Mouse (Mus musculus) testis, adult 2 months (tissue): ENCODE measurements around the gene Cd68. TPM values are rescaled to one million over a fixed set of nuclear protein-coding genes. Genes with fewer than 3 reads are reported as not detected.

Experiments used
- H3K27ac ChIP-seq: fragments of 200-500 bp; 2 replicates; pipeline ENCODE4 v1.5.1; 2012; ENCODE audit warnings: low read depth, low read length; ENCODE audit not compliant: control insufficient read depth, insufficient read depth
- H3K27me3 ChIP-seq: fragments of 200-500 bp; 2 replicates; pipeline ENCODE4 v1.6.1; 2012; ENCODE audit warnings: mild to moderate bottlenecking, low read length, moderate library complexity; ENCODE audit not compliant: control insufficient read depth, insufficient read depth
- H3K36me3 ChIP-seq: fragments of 200-500 bp; 2 replicates; pipeline ENCODE4 v1.6.1; 2012; ENCODE audit warnings: mild to moderate bottlenecking, low read length; ENCODE audit not compliant: control insufficient read depth, insufficient read depth
- H3K4me1 ChIP-seq: fragments of 200-500 bp; 2 replicates; pipeline ENCODE4 v1.6.1; 2012; ENCODE audit warnings: low read length; ENCODE audit not compliant: control insufficient read depth, insufficient read depth
- H3K4me3 ChIP-seq: fragments of 200-500 bp; 2 replicates; pipeline ENCODE4 v1.5.1; 2012; ENCODE audit warnings: low read depth, mild to moderate bottlenecking, low read length, moderate library complexity, mixed read lengths; ENCODE audit not compliant: control insufficient read depth
- CTCF ChIP-seq: fragments of 200-500 bp; IDR thresholded peaks from 2 replicates; pipeline ENCODE4 v1.5.1; 2012; ENCODE audit warnings: low read depth, mild to moderate bottlenecking, inconsistent platforms, low read length, moderate library complexity; ENCODE audit not compliant: control insufficient read depth, insufficient read depth, insufficient replicate concordance
- POLR2A ChIP-seq: fragments of 200-500 bp; IDR thresholded peaks from 2 replicates; pipeline ENCODE4 v1.6.1; 2012; ENCODE audit warnings: low read depth, mild to moderate bottlenecking, inconsistent platforms, low read length, moderate library complexity; ENCODE audit not compliant: control insufficient read depth
- polyA plus RNA-seq: library from polyadenylated mRNA; depleted of rRNA; stranded (reverse); fragments of >200 nt; gene quantifications from 2 replicates; pipeline ENCODE4 v1.2.3, GENCODE M21; 2012

Gene Cd68
- polyA plus RNA-seq, 1 experiment = 4.4 TPM

DNA sequence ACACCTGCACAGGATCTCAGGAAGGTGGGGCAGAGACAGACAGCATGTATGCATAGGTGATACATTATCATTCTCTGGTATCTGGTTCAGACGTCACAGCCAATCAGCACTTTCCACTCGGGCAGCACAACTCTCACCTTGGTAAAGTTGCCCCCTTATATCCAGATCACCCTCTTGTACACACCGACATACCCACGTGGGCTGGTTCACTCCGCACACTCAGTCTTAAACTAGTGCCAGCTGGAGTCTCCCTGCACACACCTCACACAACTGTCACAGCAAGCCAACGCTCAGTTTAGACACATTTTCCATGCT is 29.1 kb upstream of the Cd68 start:
- TF ChIP-seq CTCF (no peak), POLR2A (no peak)
- no peaks in the 10 kb centered on the region for H3K36me3 ChIP-seq
- H3K27me3 ChIP-seq = no peaks in the 10 kb centered on the region
- H3K27ac ChIP-seq = no peak overlapping the region
- peak overlapping the region; percentile 76 for H3K4me3 ChIP-seq
- H3K4me1 ChIP-seq = peaks cover 7% of the 10 kb centered on the region

DNA sequence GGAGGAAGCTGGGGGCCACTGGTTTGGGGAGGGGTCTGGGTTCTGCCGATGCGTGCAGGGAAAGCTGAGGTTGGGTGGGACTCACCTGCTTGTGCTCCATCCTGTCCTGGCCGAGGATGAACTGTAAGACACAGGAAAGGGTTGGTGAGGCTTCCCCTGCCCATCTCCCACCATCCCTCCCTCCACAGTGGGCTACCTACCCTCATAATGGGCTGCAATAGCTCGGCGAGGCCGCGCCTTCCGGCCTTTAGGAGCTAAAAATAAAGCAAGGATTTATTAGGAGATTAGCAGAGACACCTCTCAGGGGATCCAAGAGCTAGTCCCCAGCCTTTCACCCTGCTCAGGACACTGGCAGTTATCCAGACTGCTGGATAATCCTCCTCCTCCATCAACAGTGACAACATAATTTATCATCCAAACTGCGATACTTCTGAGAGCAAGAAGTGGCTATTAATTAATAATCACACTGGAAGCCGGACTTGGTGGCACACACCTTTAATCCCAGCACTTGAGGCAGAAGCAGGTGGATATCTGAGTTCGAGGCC is 27.5 kb upstream of the Cd68 start:
- Histone ChIP-seq H3K27me3 (no peaks in the 10 kb centered on the region), H3K4me3 (no peak overlapping the region), H3K36me3 (no peaks in the 10 kb centered on the region), H3K4me1 (peaks cover 7% of the 10 kb centered on the region), H3K27ac (no peak overlapping the region)
- TF ChIP-seq POLR2A = no peak
- no peak for TF ChIP-seq CTCF

DNA sequence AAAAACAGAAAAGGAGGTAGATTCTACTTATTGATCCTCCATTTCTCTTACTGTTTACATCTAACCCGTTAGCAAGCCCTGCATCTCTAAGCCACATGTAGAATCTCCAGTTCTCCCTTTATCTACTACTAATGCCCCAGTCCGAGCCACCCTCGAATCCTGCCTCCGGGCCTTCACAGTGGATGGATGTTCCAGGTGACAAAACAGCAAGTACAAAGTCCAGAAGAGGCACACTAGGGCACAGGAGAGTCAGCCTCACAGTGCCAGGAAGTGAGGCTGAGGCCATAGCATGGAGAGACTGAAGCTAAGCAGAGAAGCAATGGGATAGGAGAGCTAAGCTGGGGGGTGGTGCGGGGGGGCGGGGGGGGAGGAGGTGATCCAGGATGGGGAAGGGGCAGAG is 26.9 kb upstream of the Cd68 start:
- TF ChIP-seq POLR2A (no peak), CTCF (no peak)
- Histone ChIP-seq H3K4me3 (no peak overlapping the region), H3K36me3 (no peaks in the 10 kb centered on the region), H3K27me3 (no peaks in the 10 kb centered on the region), H3K4me1 (peaks cover 7% of the 10 kb centered on the region), H3K27ac (no peak overlapping the region)

DNA sequence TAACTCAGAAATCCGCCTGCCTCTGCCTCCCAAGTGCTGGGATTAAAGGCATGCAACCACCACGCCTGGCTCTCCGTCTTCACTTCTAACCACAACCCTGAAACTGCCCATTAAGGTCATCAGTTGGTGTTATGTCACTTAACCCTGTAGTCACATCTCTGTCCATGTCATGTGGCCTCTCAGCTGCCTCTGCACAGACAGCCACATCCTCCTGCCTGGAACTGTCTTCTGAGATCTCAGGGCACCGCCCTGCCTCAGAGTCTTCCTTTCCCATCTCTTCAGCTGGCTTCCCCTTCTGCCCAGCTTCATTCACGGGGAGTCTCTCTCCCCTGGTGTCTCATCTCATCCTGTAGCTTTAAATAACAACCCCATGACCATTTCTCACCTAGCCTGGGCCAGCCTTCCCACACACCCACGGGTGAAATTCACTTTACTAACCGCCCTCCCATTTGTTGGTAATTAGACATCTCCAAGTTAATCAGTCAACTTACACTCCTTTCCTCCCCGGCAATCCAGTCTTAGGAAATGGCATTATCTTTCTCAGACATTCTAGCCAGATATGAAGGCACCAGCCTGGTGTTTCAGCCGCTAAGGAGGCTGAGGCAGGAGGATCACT is 26.4 kb upstream of the Cd68 start:
- H3K4me1 ChIP-seq = peaks cover 7% of the 10 kb centered on the region
- no peak for TF ChIP-seq CTCF
- no peak for TF ChIP-seq POLR2A
- no peaks in the 10 kb centered on the region for H3K36me3 ChIP-seq
- no peaks in the 10 kb centered on the region for H3K27me3 ChIP-seq
- H3K4me3 ChIP-seq = no peak overlapping the region
- H3K27ac ChIP-seq = no peak overlapping the region

DNA sequence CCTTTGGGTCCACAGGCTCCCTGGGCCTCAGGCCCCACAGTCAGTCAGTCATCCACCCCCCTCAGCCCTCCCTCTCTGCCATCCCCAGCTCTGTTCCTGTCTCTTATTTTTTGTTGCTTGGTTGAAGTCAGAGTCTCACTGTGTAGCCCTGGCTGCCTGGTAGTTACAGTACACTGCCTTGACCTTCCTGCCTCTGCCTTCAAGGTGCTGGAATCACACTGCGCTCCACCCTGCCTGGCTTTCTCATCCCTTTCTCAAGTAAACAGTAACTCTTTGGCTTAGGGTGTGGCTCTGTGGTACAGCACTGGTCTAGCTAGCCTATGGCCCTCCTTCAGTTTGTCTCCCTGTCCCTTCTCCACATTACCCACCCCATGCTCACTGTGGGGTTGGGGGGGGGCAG is 23.9 kb upstream of the Cd68 start:
- no peaks in the 10 kb centered on the region for H3K36me3 ChIP-seq
- H3K4me3 ChIP-seq = no peak overlapping the region
- H3K27ac ChIP-seq = no peak overlapping the region
- no peak for TF ChIP-seq CTCF
- no peak for TF ChIP-seq POLR2A
- H3K27me3 ChIP-seq = no peaks in the 10 kb centered on the region
- peaks cover 2% of the 10 kb centered on the region for H3K4me1 ChIP-seq

DNA sequence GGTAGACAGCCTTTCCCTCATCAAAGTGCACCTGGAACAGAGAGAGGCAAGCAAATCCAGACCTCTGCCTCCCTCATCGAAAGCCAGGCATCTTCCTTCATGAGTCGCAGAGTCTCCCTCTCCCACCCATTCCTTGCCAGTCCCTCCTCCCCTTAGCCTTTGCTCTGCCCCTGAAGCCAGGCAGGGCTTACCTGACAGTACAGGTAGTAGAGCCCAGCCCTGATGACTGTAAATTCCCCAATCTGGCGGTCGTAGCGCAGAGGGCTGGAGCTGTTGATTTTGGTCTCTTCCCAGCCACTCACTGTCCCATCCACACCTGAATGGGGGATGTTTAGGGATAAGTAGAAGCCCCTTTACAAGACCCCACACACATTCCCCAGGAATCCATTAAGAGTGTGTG is 21.1 kb upstream of the Cd68 start:
- H3K4me1 ChIP-seq = peaks cover 9% of the 10 kb centered on the region
- no peak for TF ChIP-seq CTCF
- no peak for TF ChIP-seq POLR2A
- H3K36me3 ChIP-seq = no peaks in the 10 kb centered on the region
- H3K27me3 ChIP-seq = no peaks in the 10 kb centered on the region
- no peak overlapping the region for H3K27ac ChIP-seq
- no peak overlapping the region for H3K4me3 ChIP-seq

DNA sequence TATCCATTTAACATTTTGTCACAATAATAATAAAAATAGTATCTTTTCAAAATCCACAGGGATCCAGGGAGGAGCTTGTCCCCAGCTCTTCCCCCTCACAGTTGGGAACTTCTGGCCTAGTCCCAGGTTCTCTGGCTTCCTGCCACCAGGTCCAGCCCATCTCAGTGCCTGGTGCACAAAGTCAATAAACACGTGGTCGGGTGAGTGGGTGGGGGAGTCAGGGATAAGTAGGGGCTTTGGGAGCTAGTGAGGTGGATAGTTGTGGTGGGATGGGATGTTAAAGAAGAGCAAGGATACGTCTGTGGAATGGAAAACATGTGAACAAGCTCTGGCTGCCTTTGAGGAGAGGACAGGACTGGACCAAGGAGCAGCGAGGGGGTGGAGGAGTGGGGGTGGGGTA is 20.4 kb upstream of the Cd68 start:
- Histone ChIP-seq H3K4me1 (peaks cover 9% of the 10 kb centered on the region), H3K27ac (peak overlapping the region; percentile 96; the same call in 1 of the 2 replicates), H3K36me3 (no peaks in the 10 kb centered on the region), H3K4me3 (no peak overlapping the region), H3K27me3 (no peaks in the 10 kb centered on the region)
- TF ChIP-seq POLR2A = no peak
- TF ChIP-seq CTCF = no peak

DNA sequence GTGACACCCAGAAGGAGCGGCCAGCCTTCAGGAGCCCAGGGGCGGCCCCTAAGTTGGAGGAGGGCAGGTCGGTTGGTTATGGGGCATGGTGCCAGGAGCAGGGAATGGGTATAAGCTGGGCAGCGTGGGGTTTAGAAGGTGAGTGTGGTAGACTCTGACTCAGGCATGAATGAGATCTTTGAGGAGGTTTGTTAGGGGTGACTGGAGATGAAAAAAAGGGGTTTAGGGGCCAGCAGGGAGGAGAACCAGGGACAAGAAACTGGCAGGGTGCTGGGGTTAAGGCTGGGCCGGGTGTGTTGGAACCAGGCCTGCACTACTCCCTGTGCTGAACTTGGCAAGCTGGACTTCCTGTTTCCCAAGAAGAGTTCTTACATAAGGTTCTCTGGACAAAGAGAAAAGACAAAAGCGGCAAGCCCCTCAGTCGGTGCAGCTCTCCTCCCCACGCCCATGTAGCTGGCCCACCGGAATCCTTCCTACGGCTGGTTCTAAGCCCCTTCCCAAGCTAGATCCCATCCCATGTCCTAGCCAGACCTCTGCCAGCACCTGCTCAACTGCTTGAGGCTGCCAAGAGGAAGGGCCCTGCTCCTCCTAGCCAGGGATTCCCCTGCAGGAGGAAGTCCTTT is 19.7 kb upstream of the Cd68 start, which contains the start of gene Tnfsf13:
Tnfsf13 (minus strand) TSS at position 259 of the 623 bp plus-strand sequence.
- H3K36me3 ChIP-seq = no peaks in the 10 kb centered on the region
- no peaks in the 10 kb centered on the region for H3K27me3 ChIP-seq
- H3K27ac ChIP-seq = peak within 1 kb of the TSS; percentile 96
- peaks cover 9% of the 10 kb centered on the region for H3K4me1 ChIP-seq
- TF ChIP-seq CTCF (no peak), POLR2A (peak; percentile 42; the same call in 1 of the 2 replicates)
- H3K4me3 ChIP-seq = no peak within 1 kb of the TSS
